Mouse (Mus musculus): ENCODE data around the gene March6. TPM values are rescaled to one million over a fixed set of nuclear protein-coding genes. Genes with fewer than 3 reads are reported as not detected.

March6 gene
- total RNA-seq, 2 experiments from 2014 or later = 197 to 204 TPM

DNA sequence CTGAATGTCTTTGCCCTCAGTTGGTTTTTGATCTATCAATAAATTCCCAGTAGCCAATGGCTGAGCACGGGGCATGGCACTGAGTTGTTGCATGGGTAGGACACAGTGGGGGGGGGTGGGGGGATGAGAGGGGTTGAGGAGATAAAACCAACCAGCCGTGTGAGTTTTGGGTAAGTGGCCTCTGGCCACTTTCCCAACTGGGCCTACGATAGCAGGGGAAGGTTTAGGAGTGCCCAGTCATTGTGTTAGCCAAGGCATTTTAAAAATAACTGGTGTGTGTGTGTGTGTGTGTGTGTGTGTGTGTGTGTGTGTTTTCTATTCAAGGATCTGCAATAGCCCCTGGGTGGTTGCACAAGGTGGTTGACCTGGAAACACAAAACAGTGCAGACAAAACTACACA, 12.4 kb upstream of the March6 start:
- DNase-seq (ENCODE audit: low spot score in 2 of 2) = no peak

DNA sequence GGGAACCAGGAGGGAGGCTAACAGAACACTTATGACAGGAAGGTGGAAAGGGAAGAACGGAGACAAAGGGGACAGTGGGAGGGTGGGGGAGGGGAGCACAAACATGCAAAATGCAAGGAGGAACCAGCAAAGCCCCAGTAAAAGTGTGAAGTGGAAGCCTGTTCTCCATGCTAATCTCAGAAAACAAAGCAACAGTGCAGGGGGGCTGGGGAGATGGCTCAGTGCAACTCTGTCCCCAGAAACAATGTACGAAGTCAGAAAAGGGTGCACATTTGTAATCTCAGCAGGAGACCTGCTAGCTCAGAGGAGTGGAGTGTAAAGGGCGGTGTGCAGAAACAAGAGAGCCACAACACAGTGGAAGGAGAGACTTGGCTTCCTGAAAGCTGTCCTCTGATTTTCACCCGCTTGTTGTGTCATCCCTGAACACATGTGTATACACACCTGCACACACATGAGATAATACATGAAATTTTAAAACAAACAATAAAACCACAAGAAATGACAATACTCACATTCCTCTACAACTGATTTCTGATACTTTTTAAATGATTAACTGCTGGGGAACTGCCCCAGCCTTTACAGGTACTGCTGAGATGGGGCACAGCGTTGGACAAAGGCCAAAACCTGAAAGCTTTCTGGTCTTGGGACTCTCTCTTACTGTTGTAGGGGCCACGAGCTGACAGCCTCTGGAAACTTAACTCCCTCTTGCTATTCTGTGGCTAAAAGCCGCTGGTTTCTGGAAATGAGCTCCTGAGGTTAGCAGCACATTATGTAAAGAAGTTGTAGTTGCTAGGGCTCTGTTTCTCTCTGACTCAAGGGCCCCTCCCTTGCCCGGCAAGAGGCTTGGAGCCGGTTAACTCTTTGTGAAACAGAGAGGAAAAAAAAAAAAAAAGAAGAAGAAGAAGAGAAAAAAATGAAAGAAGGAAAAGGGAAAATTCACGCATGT, 11.4 kb upstream of the March6 start:
- DNase-seq (ENCODE audit: low spot score in 2 of 2) = no peak

- no peak for DNase-seq (ENCODE audit: low spot score in 2 of 2)
These were observed 9.6 kb upstream of the March6 start for GRCm38 (mm10) chr15:31540513-31540802.

DNA sequence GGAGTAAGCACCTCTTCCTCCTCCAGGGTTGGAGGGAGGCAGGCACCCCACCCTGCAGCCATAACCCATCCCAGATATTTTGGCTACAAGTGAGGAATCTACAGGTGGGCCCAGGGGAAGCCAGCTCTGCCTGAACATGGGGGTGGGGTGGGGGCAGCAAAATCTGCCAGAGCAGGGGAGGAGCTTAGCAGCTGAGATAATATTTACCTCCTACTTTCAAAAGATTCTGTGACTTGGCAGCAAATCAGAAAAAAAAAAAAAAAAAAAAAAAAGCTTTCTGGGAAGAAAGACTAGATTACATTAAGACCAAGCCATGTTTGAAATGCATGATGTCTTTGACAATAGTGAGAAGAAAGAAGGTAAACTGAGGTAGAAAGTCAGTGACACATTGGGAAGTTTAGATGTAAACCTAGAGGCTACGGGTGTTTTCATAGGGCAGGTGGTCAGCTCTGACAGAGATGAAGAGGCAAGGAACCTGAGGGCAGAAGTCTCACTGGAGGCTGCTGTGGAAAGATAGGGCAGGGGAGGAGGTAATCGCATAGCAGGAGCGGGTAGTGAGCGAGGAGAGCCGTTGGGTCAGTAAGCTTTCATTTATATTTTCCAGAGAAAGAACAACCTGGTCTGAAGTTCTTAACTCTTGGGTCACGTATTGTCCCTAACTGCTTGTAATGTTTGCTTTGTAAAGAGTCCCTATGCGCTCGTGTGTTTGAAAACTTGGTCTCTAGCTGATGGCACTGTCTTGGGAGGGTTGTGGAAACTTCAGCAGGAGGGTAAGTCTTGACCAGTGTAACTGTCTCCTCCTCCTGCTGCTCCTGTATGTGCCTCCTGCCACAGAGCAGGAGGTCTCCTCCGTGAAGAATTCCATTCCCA, 9.0 kb upstream of the March6 start:
- no peak for DNase-seq (ENCODE audit: low spot score in 2 of 2)

DNA sequence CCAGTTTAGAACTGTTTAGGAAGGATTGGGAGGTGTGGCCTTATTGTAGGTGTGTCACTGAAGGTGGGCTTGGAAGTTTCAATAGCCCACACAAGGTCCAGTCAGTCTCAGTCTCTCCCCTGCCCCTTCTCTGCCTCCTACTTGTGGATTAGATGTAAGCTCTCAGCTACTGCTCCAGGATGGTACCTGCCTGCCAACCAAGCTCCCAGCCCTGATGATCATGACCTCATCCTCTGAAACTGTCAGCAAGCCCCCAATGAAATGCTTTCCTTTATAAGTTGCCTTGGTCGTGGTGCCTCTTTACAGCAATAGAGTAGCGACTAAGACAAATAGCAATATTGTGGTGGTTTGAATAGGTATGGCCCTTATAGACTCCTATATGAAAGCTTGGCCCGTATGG, 7.5 kb upstream of the March6 start:
- DNase-seq (ENCODE audit: low spot score in 2 of 2) = no peak

GRCm38 (mm10) chr15:31537706-31538105, 6.9 kb upstream of the March6 start:
- no peak for DNase-seq (ENCODE audit: low spot score in 2 of 2)

GRCm38 (mm10) chr15:31536051-31536737, 5.3 kb upstream of the March6 start:
- DNase-seq (ENCODE audit: low spot score in 2 of 2) = peak; percentile 65 to 80

DNA sequence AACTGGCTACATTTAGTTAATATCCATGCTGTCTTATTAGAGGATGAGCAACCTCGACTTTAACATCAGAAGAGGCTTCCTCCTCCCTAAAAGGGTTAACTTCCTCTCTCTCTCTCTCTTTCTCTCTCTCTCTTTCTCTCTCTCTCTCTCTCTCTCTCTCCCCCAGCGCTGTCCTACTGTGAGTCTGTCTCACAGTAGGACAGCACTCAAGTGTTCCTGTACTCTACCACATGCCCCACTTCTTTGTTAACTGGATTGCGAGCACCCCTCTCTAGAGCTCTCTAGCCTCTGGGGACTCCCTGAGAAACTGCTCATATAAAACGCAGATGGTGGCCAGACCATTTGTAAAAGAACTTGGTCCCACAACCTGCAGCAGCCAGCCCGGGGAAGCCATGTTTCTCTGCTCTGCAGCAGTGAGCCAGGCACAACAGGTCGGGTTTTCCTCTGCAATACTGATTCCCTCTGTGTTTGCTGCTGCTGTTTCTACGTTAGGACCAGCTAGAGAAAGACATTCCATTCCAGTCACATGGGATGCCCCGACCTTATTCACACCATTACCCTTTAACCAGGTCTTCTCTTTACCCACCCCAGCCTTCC, 4.5 kb upstream of the March6 start:
- no peak for DNase-seq (ENCODE audit: low spot score in 2 of 2)

- no peak for DNase-seq (ENCODE audit: low spot score in 2 of 2)
These were observed 3.8 kb upstream of the March6 start for GRCm38 (mm10) chr15:31534421-31535258.

GRCm38 (mm10) chr15:31533529-31533928, 2.7 kb upstream of the March6 start:
- DNase-seq (ENCODE audit: low spot score in 2 of 2) = no peak

DNA sequence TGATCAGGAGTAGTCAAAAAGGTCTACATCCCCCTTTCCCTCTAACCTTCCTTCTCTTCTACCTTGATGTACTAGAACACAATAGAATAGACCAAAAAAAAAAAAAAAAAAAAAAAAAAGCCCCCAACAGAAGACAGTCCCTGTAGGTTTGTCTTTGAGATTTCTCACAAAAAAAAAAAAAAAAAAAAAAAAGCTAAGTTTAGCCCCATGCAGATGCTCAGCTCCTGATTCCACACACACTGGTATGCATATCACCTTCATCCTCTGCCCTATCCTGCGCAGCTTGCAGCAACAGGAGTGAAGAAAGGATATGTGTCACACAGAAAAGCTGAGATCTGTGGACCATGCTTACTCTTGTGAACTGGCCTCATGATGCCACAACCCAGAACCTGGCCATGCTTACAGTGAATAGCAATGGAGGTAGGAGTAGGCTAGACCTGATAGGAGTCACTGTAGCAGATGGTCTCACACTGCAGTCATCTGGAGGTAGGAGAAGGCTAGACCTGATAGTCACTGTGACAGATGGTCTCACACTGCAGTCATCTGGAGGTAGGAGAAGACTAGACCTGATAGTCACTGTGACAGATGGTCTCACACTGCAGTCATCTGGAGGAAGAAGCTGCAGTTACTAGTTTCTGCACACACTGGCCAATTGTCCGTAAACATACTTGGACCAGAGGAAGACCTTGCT, 1.6 kb upstream of the March6 start:
- peak in 1 of 2 experiments; percentile 20 for DNase-seq (ENCODE audit: low spot score in 2 of 2)

DNA sequence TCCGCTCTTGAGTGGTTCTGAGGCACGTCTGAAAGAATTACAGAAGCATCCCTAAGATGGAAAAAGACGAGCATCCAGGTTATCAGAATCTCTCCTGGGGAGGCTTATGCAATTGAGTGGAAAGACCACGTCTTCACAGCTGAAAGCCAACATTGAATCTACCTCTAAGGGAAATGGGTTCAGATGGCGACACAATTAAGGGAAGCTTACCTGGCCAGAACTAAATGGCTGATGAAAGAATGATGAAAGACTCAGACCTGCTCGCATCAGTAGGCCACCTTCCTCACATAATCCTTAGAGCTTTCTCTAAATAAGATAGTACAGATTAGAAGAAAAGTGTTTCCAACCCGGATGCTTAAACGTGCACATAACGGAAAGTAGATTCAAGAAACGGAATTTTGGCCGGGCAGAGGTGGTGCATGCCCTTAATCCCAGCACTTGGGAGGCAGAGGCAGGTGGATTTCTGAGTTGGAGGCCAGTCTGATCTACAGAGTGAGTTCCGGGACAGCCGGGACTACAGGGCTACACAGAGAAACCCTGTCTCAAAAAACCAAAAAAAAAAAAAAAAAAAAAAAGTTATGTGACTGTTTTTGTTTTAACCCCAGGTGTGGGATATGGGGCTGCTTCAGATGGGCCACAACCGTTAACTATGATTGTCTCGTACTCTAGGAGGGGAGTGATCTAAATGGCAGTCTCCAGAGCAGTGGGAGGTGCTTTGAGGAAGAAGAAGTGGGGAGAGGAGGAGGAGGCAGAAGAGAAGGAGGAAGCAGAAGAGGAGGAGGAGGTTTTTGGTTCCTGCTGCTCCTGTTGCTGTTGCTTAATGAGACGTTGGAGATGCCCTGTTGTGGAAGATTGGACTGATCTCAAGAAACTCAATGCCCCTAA, 835 bp upstream of the March6 start:
- DNase-seq (ENCODE audit: low spot score in 2 of 2) = no peak

DNA sequence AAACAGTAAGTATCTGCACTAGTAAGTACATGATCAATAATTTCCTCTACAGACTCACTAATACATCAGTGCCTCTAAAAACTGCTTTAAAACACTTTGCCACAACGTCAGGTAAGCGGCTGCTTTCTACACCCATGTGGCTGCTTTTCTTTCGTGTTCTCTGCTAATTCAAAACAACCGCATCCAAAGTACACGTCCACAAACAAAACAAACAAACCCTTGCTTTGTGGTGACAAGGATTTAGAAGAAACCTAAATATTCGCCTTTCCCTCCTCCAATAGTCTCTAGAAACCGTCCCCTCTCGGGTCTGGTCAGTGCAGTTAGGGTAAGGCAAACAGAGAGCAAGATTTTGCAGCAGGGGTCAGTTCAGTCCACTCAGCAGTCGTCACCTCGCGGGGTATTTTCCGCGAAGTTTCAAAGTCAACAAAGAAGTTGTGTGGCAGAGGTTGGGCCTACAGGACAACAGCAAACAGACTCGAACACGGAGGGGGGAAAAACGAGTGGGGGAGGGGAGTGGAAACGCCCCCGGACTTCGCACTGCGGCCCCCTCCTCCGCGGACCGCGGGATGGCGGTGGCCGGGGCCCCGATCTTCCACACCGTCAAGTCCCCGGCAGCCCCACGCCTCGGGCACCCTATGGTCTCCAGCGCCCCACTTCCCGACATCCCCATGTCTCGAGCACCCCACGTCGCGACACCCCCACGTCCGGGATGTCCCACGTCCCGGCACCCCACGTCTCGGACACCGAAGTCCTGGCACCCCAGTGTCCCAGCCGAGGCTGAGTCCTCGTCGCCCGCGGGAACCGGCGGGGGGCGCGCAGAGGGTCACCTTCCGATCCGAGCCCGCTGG, 818 bp downstream of the March6 start:
- peak; percentile 27 to 28 for DNase-seq (ENCODE audit: low spot score in 2 of 2)

DNA sequence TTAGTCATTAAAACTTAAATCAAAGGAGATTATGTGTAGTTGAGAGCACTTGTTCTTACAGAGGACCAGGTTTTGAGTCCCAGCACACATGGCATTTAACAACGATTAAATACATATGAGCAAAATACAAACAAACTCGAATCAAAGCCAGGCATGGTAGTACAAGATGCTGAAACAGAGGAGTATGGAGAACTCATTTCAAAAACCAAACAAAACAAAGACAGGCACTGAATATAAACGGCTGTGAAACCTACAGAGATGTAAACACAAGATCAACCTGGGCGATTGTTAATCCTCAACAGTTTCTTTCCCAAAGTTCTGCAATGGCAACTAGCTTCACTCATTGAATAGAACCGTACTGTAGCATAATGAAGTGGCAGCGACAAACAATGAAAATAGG, 1.8 kb downstream of the March6 start:
- DNase-seq (ENCODE audit: low spot score in 2 of 2) = no peak

DNA sequence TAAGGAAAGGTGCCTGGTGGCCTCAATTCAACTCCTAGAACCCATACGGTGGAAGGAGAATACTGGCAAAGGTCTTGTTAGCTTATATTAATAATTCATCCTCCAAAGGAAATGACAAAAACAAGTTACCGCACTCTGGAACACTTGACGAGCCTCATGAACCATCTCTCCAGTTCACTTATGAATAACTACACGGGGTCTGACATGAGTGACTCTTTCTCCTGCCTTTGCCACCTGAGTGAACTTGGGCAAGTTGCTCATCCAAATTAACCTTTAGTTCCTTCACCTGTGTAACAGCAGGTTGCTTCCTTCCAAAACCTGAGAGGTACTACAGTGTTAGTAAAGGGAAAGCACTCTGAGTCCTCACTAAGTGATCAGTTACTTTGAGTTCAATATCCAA, 2.4 kb downstream of the March6 start:
- no peak for DNase-seq (ENCODE audit: low spot score in 2 of 2)

DNA sequence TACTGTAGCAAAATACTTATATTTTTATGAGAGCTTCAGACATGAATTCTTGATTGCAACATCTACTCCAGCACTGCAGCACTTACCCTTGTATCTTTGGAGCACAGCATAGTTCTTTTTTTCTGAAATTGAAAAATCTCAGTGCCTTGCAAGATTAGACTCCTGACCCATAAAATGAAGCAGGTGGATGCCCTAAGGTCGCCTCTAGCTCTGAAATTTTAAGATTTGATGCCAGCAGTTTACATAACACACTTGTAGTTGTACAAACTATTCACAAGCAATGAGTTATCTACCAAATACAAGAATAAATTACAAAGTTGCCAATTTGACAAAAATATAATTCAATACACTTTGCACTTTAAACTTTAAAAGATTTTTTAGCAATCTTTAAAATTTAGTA, 4.4 kb downstream of the March6 start:
- DNase-seq (ENCODE audit: low spot score in 2 of 2) = no peak

DNA sequence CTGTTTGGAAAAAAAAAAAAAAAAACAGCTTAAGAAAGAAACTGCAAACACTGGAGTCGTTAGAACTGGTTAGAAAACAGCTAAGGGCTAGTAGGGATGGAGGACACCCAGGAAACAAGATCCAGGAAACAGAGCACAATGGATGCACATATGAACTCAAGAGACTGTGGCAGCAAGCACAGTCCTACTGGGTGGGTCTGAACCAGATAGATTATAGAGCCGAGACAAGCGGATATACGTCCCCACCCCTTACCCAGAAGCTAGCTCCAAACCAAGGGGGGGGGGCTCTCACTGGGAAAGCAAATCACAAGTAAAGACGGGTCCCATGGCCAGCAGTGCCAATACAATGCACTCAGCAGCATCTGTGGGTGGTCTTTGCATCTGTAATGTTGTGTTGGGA, 11.9 kb downstream of the March6 start:
- DNase-seq (ENCODE audit: low spot score in 2 of 2) = no peak

DNA sequence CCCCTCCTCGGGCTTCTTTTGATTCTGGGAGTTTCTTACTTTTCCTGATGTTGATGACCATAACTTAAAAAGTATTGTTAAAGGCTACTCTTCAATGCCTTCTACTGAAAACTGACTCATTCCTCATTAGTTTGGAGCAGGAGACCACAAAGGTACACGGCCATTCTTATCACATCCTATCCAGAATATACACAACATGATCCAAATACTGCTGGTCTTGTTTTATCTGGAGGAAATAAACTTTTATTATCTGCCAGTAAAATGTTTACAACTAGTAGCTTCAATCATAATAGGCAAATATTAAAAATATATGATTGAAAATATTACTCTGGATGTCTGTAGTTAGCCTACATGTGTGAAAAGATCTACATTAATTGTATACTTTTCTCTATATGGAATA, 12.5 kb downstream of the March6 start:
- DNase-seq (ENCODE audit: low spot score in 2 of 2) = no peak
